ENCODE assay signal across 20 mouse cellular contexts in genomic region chr16:57504728-57505127, GRCm38 (mm10).
"Had no signal": no experiment of that assay in that cellular context is flagged by ENCODE, and none has a peak within 500 bp of the region (broad histone marks: within the 10 kb centered on the region; RNA-seq: fewer than 3 reads in every experiment).

No protein-coding gene starts in this region.

- DNase-seq: cerebellum, adult 2 months; cerebellum, adult 8-10 months; cerebellum, adult 9-10 months; cerebellum, adult 9-11 months; cerebellum, postnatal 10 days; cerebellum, postnatal 14 days; cerebellum, postnatal 36 days; embryo, embryonic 11 days; forebrain, postnatal 0 days; gastrocnemius, adult 2 months; gastrocnemius, postnatal 10 days; gastrocnemius, postnatal 14 days; gastrocnemius, postnatal 25 days; gastrocnemius, postnatal 36 days; heart, adult 18-20 months; heart, adult 2 months had no signal

- ATAC-seq: forebrain, embryonic 13.5 days; forebrain, embryonic 14.5 days; forebrain, embryonic 15.5 days; forebrain, embryonic 16.5 days; forebrain, postnatal 0 days had no signal
